Mouse (Mus musculus) small intestine, adult 2 months (tissue): ENCODE results near the gene Ccdc155. TPM values are rescaled to one million over a fixed set of nuclear protein-coding genes. Genes with fewer than 3 reads are reported as not detected.
A peak's percentile ranks its signal among the peaks of the same experiment; 100 is the strongest.

Experiments
- H3K27ac ChIP-seq: fragments of 200-500 bp; 2 replicates; pipeline ENCODE4 v1.5.1; 2012; ENCODE audit warnings: low read depth, low read length, control low read depth, inconsistent platforms; ENCODE audit not compliant: insufficient read depth
- H3K27me3 ChIP-seq: fragments of 200-500 bp; 2 replicates; pipeline ENCODE4 v1.6.1; 2012; ENCODE audit warnings: mild to moderate bottlenecking, moderate library complexity, low read length, inconsistent platforms; ENCODE audit not compliant: control insufficient read depth, insufficient read depth
- H3K36me3 ChIP-seq: fragments of 200-500 bp; 2 replicates; pipeline ENCODE4 v1.6.1; 2012; ENCODE audit warnings: mild to moderate bottlenecking, low read length, control low read depth, inconsistent platforms; ENCODE audit not compliant: control insufficient read depth, insufficient read depth
- H3K4me1 ChIP-seq: fragments of 200-500 bp; 2 replicates; pipeline ENCODE4 v1.6.1; 2012; ENCODE audit warnings: low read length, inconsistent platforms, mixed read lengths; ENCODE audit not compliant: control insufficient read depth, insufficient read depth, insufficient read length
- H3K4me3 ChIP-seq: fragments of 200-500 bp; 2 replicates; pipeline ENCODE4 v1.5.1; 2012; ENCODE audit warnings: low read depth, mild to moderate bottlenecking, control low read depth, inconsistent platforms, low read length, moderate library complexity
- CTCF ChIP-seq: fragments of 200-500 bp; IDR thresholded peaks from 2 replicates; pipeline ENCODE4 v1.5.1; 2012; ENCODE audit warnings: low read depth, mild to moderate bottlenecking, control low read depth, inconsistent platforms, low read length, moderate library complexity, mixed read lengths; ENCODE audit not compliant: insufficient replicate concordance, insufficient read length; ENCODE audit errors: extremely low read depth
- POLR2A ChIP-seq: fragments of 200-500 bp; IDR thresholded peaks from 2 replicates; pipeline ENCODE4 v1.6.1; 2012; ENCODE audit warnings: low read depth, mild to moderate bottlenecking, control low read depth, inconsistent platforms, low read length, moderate library complexity
- WGBS: fragments of 180-500 bp; shearing (Covaris S2); methylation state at CpG from one replicate; pipeline ENCODE4 v1.1.7; 2018; 5-methylcytosine and 5-hydroxymethylcytosine counted together
- polyA plus RNA-seq: library from polyadenylated mRNA; depleted of rRNA; stranded (reverse); fragments of >200 nt; gene quantifications from 2 replicates; pipeline ENCODE4 v1.2.3, GENCODE M21; 2012

Gene Ccdc155
- polyA plus RNA-seq, 1 experiment: not detected

DNA sequence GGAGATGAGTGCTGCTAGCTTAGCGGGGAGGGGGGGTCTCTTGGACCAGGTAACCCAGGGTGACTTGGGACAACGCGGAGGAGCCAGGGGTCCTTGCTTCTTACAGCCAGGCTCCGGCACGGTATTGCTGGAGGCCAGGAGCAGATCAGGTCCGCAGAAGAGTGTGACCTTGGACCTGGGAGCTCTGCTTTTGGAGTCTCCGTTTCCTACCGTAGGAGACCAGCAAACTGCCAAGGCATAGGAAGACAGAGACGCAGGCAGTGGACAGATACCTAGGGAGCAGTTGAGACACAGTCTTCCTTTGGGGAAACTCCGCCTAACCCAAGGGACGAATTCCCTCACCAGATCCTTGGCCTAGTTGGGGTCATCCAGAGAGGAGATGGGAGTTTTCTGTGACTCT is 39.0 kb downstream of the Ccdc155 start:
- H3K27ac ChIP-seq: no peak overlapping the region
- H3K27me3 ChIP-seq: peaks cover 62% of the 10 kb centered on the region
- TF ChIP-seq POLR2A (no peak), CTCF (no peak)
- H3K4me3 ChIP-seq: no peak overlapping the region
- 62% methylated on average over 11 of the region's 11 CpGs for WGBS
- no peaks in the 10 kb centered on the region for H3K36me3 ChIP-seq
- peaks cover 3% of the 10 kb centered on the region; the same call in 1 of the 2 replicates for H3K4me1 ChIP-seq

- TF ChIP-seq POLR2A (no peak), CTCF (no peak)
- Histone ChIP-seq H3K27ac (no peak overlapping the region), H3K27me3 (peaks cover 56% of the 10 kb centered on the region), H3K4me3 (no peak overlapping the region), H3K4me1 (peaks cover 3% of the 10 kb centered on the region; the same call in 1 of the 2 replicates), H3K36me3 (no peaks in the 10 kb centered on the region)
- 66% methylated on average over 5 of the region's 5 CpGs for WGBS
These were observed 39.9 kb downstream of the Ccdc155 start for GRCm38 (mm10) chr7:45164833-45165232.

GRCm38 (mm10) chr7:45163735-45164490 is 40.8 kb downstream of the Ccdc155 start, which contains the start of gene Slc17a7:
TSS of gene Slc17a7 (plus strand) at chr7:45163949.
- H3K27ac ChIP-seq: no peak within 1 kb of the TSS
- peaks cover 50% of the 10 kb centered on the region for H3K27me3 ChIP-seq
- peaks cover 3% of the 10 kb centered on the region; the same call in 1 of the 2 replicates for H3K4me1 ChIP-seq
- peak within 1 kb of the TSS; percentile 38 for H3K4me3 ChIP-seq
- no peak for TF ChIP-seq CTCF
- TF ChIP-seq POLR2A: no peak
- H3K36me3 ChIP-seq: 0 out of 2 replicates have a peak, but pooled peaks cover 1% of the 10 kb centered on the region
- WGBS: 3% methylated on average over 40 of the region's 41 CpGs

DNA sequence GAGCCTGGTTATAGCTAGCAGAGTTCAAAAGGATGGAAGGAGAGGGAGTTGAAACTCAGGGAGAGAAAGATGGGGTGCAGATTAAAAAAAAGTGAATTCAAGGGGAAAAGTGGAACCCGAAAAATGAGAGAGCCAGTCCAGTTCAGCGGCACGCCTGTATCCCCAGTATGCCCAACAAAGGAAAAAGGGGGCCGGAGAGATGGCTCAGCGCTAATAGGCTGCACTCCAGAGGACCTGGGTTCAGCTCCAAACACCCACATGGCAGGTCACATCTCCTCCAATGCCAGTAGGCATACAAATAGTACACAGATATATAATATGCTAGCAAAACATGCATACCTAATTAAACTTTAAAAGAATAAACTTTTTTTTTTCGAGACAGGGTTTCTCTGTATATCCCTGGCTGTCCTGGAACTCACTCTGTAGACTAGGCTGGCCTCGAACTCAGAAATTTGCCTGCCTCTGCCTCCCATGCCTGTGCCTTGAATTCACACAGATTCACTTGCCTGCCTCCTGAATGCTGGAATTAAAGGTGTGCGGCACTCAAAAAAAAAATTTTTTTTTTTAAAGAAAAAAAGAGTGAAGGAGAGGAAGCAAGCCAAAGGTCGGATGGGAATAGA is 41.6 kb downstream of the Ccdc155 start:
- H3K27ac ChIP-seq: no peak overlapping the region
- H3K4me3 ChIP-seq: no peak overlapping the region
- no peaks in the 10 kb centered on the region; the same call in 1 of the 2 replicates for H3K4me1 ChIP-seq
- TF ChIP-seq POLR2A (no peak), CTCF (no peak)
- peaks cover 43% of the 10 kb centered on the region for H3K27me3 ChIP-seq
- 71% methylated on average over 9 of the region's 9 CpGs for WGBS
- 0 out of 2 replicates have a peak, but pooled peaks cover 2% of the 10 kb centered on the region for H3K36me3 ChIP-seq

GRCm38 (mm10) chr7:45162551-45162950 is 42.1 kb downstream of the Ccdc155 start:
- WGBS: 23% methylated on average over 6 of the region's 6 CpGs
- no peak; the same call in 1 of the 2 replicates for TF ChIP-seq CTCF
- no peak for TF ChIP-seq POLR2A
- H3K36me3 ChIP-seq: 0 out of 2 replicates have a peak, but pooled peaks cover 2% of the 10 kb centered on the region

DNA sequence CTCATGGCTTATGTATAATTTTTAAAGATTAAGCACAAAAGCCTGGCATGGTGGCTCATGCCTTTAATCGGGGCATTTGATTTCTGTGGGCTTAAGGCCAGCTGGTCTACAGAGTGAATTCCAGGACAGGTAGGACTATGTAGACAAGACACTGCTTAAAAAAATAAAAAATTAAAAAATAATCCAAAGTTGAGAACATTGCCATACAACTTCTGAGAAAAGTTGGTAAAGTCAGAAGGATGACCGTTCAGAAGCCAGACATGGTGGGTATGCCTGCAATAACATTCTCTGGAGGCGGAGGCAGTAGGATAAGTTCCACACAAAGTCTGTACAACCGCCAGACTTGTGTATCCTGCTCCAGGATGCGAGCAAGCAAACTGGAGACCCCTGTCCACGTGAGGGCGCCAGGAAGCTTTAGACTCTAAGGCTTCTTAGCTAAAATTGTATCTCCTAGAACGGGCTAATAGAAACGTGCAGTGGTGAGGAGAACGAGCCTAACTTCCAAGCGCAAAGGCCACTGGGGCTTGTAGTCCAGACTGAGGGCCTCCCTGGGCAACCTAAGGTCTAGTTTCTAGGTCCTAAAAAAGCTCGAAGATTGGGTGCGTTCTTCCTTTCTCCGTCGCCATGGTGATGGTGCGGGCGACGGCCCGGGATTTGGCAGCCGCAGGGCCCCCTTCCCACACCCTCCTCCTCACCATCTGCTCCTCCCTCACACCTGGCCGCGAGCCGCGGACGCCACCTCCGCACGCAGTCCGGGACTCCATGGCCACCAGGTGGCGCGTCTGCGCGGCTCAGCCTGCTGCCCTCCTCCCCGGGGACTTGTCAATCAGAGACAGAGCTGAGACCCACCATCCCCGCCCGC is 42.8 kb downstream of the Ccdc155 start:
- Histone ChIP-seq H3K36me3 (0 out of 2 replicates have a peak, but pooled peaks cover 2% of the 10 kb centered on the region), H3K4me3 (peak overlapping the region; percentile 61), H3K27ac (no peak overlapping the region), H3K4me1 (no peaks in the 10 kb centered on the region; the same call in 1 of the 2 replicates), H3K27me3 (peaks cover 31% of the 10 kb centered on the region)
- TF ChIP-seq POLR2A (no peak), CTCF (peak; percentile 75)
- 4% methylated on average over 35 of the region's 35 CpGs for WGBS

More at GRCm38 (mm10) chr7:45162551-45162950, 42.1 kb downstream of the Ccdc155 start:
- H3K4me1 ChIP-seq: no peaks in the 10 kb centered on the region; the same call in 1 of the 2 replicates
- peaks cover 37% of the 10 kb centered on the region for H3K27me3 ChIP-seq
- H3K4me3 ChIP-seq: 0 out of 2 replicates have a peak overlapping the region, but pooled peaks have one; percentile 61
- H3K27ac ChIP-seq: no peak overlapping the region

GRCm38 (mm10) chr7:45160866-45161265 is 43.8 kb downstream of the Ccdc155 start:
- Histone ChIP-seq H3K4me1 (no peaks in the 10 kb centered on the region; the same call in 1 of the 2 replicates), H3K36me3 (0 out of 2 replicates have a peak, but pooled peaks cover 2% of the 10 kb centered on the region), H3K27ac (no peak overlapping the region), H3K4me3 (no peak overlapping the region), H3K27me3 (peaks cover 25% of the 10 kb centered on the region)
- TF ChIP-seq POLR2A (no peak), CTCF (no peak)
- 93% methylated on average over 3 of the region's 3 CpGs for WGBS
